Mouse (Mus musculus) intestine, postnatal 0 days (tissue): ENCODE results near the gene Aimp2. TPM values are rescaled to one million over a fixed set of nuclear protein-coding genes. Genes with fewer than 3 reads are reported as not detected.
A peak's percentile ranks its signal among the peaks of the same experiment; 100 is the strongest.

ENCODE experiments used
- ATAC-seq: fragments of 200-750 bp; cut with Nextera tagmentation; 2 replicates; pipeline ENCODE4 v1.8.0; 2017; ENCODE audit warnings: mild to moderate bottlenecking, moderate TSS enrichment, moderate library complexity
- H3K27ac ChIP-seq: fragments of 300-500 bp; sonication (generic); 2 replicates; pipeline ENCODE4 v1.5.1; 2014; ENCODE audit warnings: mild to moderate bottlenecking, low read depth, low read length, moderate library complexity
- H3K27me3 ChIP-seq: fragments of 300-500 bp; sonication (generic); replicated peaks from 2 replicates; pipeline ENCODE4 v1.6.1; 2014; ENCODE audit warnings: low read length, mixed read lengths; ENCODE audit not compliant: control insufficient read depth, insufficient read depth
- H3K36me3 ChIP-seq: fragments of 300-500 bp; sonication (generic); 2 replicates; pipeline ENCODE4 v1.6.1; 2014; ENCODE audit warnings: mild to moderate bottlenecking, moderate library complexity; ENCODE audit not compliant: control insufficient read depth, insufficient read depth
- H3K4me1 ChIP-seq: fragments of 300-500 bp; sonication (generic); replicated peaks from 2 replicates; pipeline ENCODE4 v1.6.1; 2014; ENCODE audit warnings: antibody characterized with exemption, low read length, mixed read lengths; ENCODE audit not compliant: control insufficient read depth, insufficient read depth
- H3K4me2 ChIP-seq: fragments of 300-500 bp; sonication (generic); replicated peaks from 2 replicates; pipeline ENCODE4 v1.6.1; 2014; ENCODE audit warnings: low read depth, mild to moderate bottlenecking, moderate library complexity
- H3K4me3 ChIP-seq: fragments of 300-500 bp; sonication (generic); 2 replicates; pipeline ENCODE4 v1.5.1; 2014; ENCODE audit warnings: low read depth, low read length
- H3K9ac ChIP-seq: fragments of 300-500 bp; sonication (generic); 2 replicates; pipeline ENCODE4 v1.6.1; 2014; ENCODE audit warnings: mild to moderate bottlenecking, low read depth, low read length
- H3K9me3 ChIP-seq: fragments of 300-500 bp; sonication (generic); 2 replicates; pipeline ENCODE4 v1.6.1; 2016; ENCODE audit warnings: mixed run types; ENCODE audit not compliant: control insufficient read depth
- CTCF ChIP-seq: sonication (generic); IDR thresholded peaks from 2 replicates; pipeline ENCODE4 v1.5.1; 2016; ENCODE audit warnings: low read depth, mild to moderate bottlenecking, control low read depth, antibody characterized with exemption, moderate library complexity
- WGBS: fragments of 180-500 bp; shearing (Covaris S2); extraction: QIAGEN DNeasy Blood & Tissue Kit; methylation state at CpG from one replicate; pipeline ENCODE4 v1.1.7; 2014; 5-methylcytosine and 5-hydroxymethylcytosine counted together
- polyA plus RNA-seq: library from polyadenylated mRNA; unstranded; fragments of >200 nt; fragmentation: Nextera tagmentation; extraction: Ambion mirVana; gene quantifications from 2 replicates; pipeline ENCODE4 v1.2.1, GENCODE M21; 2015

The Aimp2 gene
- polyA plus RNA-seq, 1 experiment from 2014 or later = 58.8 TPM

DNA sequence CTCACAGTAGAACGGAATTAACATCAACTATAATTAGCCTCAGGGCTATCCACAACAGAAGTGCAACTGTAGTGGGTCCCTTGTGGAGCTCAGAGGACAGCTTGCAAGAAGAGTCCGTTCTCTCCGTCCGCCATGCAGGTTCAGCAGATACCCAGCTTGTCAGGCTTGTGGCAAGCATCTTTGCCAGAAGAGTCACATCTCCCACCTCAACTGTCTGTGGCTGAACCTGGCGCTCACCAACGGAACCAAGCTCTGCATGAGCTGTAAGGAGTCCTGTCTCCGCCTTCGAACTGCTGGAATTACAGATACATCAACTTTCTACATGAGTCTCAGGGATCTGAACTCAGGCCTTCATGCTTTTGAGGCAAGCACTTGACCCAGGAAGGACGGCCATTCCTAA lies 26.5 kb upstream of the Aimp2 start:
- ATAC-seq = no peak
- TF ChIP-seq CTCF = no peak

DNA sequence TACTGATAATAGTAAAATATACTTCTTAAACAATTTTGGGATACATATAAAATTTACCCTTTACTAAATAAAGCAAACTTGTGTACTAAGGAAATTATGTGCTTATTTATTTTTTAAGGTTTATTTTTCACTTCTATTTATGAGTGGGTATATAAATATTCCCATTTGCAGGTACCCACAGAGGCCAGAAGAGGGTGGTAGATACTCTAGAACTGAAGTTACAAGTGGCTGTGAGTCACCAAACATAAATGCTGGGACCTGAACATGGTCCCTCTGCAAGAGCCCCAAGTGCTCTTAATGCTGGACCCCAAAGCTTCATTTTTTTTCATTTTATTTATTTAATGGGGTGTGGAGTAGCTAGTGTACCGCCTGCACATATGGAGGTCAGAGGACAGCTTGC lies 24.2 kb upstream of the Aimp2 start:
- Histone ChIP-seq H3K27me3 (no peaks in the 10 kb centered on the region), H3K36me3 (peaks cover 19% of the 10 kb centered on the region; the same call in 1 of the 2 replicates), H3K9ac (no peak overlapping the region), H3K4me1 (no peaks in the 10 kb centered on the region), H3K4me2 (no peak overlapping the region), H3K9me3 (no peaks in the 10 kb centered on the region), H3K27ac (no peak overlapping the region), H3K4me3 (no peak overlapping the region)
- TF ChIP-seq CTCF = peak; percentile 46
- WGBS = 83% methylated on average over 1 of the region's 1 CpGs
- no peak for ATAC-seq

More for the DNA sequence above, 26.5 kb upstream of the Aimp2 start:
- WGBS = 89% methylated on average over 9 of the region's 9 CpGs
- H3K36me3 ChIP-seq = 0 out of 2 replicates have a peak, but pooled peaks cover under 1% of the 10 kb centered on the region
- no peak overlapping the region for H3K9ac ChIP-seq
- H3K27me3 ChIP-seq = no peaks in the 10 kb centered on the region
- no peaks in the 10 kb centered on the region for H3K4me1 ChIP-seq
- no peak overlapping the region for H3K27ac ChIP-seq
- no peaks in the 10 kb centered on the region for H3K9me3 ChIP-seq
- H3K4me3 ChIP-seq = no peak overlapping the region
- H3K4me2 ChIP-seq = no peak overlapping the region

DNA sequence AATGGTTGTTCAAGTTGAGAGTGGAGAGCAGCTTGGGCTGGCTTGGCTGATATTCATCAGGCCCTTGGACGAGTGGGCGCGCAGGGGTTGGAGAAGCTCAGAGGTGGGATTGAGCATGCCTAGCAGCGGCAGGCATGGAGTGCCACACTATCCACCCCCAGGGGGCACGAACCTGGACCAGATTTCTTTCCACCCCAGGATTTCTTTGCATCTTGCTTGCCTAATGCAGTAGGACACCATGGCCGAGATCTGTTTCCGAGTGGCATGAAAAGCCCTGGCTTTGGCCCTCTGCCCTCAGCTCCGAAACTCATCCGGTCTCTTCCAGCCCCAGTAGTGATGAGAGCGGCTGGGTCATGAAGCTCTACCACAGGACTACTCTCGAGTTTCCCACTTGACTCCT lies 23.8 kb upstream of the Aimp2 start:
- Histone ChIP-seq H3K36me3 (peaks cover 19% of the 10 kb centered on the region; the same call in 1 of the 2 replicates), H3K27ac (no peak overlapping the region), H3K4me2 (no peak overlapping the region), H3K9me3 (no peaks in the 10 kb centered on the region), H3K4me1 (no peaks in the 10 kb centered on the region), H3K27me3 (no peaks in the 10 kb centered on the region), H3K9ac (no peak overlapping the region), H3K4me3 (no peak overlapping the region)
- no peak for ATAC-seq
- 88% methylated on average over 11 of the region's 11 CpGs for WGBS
- TF ChIP-seq CTCF = no peak

DNA sequence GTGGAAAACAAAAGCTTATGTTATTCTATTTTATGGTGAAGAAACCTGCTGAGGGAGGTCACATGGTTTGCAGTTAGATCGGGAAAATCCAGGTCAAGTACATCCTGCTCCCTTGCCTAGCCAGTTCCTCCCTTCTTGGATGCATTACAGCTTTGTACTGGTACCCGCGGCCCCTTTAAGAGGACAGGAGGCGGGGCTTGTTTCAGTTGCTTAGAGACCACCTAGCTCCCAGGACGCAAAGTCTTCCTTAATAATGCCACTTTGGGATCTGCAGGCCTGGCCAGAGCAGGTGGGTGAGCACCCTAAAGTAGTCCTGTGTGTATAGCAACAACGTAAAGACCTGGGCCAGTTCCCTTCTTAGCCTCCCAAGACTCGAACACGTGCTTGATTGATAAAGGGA lies 23.2 kb upstream of the Aimp2 start, which contains the start of gene Rsph10b:
Gene Rsph10b, plus strand, starts transcription at position 205 of the 400 bp plus-strand sequence.
- H3K27ac ChIP-seq = peak within 1 kb of the TSS; percentile 30
- no peak within 1 kb of the TSS for H3K4me3 ChIP-seq
- 25% methylated on average over 8 of the region's 8 CpGs for WGBS
- no peaks in the 10 kb centered on the region for H3K9me3 ChIP-seq
- no peak for TF ChIP-seq CTCF
- no peak within 1 kb of the TSS for H3K4me2 ChIP-seq
- ATAC-seq = peak; percentile 20; the same call in 1 of the 2 replicates
- H3K27me3 ChIP-seq = no peaks in the 10 kb centered on the region
- peaks cover 19% of the 10 kb centered on the region; the same call in 1 of the 2 replicates for H3K36me3 ChIP-seq
- no peaks in the 10 kb centered on the region for H3K4me1 ChIP-seq
- no peak within 1 kb of the TSS for H3K9ac ChIP-seq

DNA sequence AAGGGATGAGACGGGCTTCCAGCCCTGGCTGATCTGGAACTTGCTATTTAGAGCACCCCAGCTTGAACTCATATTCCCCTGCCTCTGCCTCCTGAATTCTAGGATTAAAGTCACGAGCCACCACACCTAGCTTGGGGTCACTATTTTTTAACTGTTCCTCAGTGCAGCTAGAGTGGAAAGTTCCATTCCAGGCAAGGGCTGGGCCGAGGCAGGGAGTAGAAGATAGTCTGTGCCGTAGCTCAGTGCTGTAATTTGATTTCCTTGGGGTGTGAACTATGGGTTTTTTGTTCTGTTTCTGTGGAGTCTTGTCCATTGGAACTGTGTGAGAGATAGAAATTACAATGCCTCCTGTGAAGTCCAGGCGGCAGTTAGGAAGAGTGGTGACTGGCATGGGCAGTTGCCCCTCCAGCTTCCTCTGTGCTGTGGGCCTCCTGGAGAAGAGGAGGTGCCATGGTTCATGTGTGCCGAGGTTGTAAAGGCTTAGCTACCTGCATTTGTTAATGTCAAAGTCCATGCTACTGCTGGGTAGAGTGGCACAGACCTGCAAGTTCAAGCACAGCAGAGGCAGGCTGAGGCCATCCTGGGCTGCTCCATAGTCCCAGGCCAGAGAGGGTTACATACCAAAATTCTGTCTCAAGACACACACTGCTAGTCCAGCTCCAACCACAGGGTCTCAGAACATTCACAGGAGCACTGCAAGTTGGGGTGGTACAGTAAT lies 22.4 kb upstream of the Aimp2 start:
- TF ChIP-seq CTCF = no peak
- peaks cover 19% of the 10 kb centered on the region; the same call in 1 of the 2 replicates for H3K36me3 ChIP-seq
- no peak overlapping the region for H3K9ac ChIP-seq
- no peak overlapping the region for H3K4me2 ChIP-seq
- H3K27ac ChIP-seq = peak overlapping the region; percentile 30
- H3K4me3 ChIP-seq = no peak overlapping the region
- no peaks in the 10 kb centered on the region for H3K4me1 ChIP-seq
- ATAC-seq = peak; percentile 93
- H3K9me3 ChIP-seq = no peaks in the 10 kb centered on the region
- no peaks in the 10 kb centered on the region for H3K27me3 ChIP-seq
- WGBS = 52% methylated on average over 6 of the region's 6 CpGs

DNA sequence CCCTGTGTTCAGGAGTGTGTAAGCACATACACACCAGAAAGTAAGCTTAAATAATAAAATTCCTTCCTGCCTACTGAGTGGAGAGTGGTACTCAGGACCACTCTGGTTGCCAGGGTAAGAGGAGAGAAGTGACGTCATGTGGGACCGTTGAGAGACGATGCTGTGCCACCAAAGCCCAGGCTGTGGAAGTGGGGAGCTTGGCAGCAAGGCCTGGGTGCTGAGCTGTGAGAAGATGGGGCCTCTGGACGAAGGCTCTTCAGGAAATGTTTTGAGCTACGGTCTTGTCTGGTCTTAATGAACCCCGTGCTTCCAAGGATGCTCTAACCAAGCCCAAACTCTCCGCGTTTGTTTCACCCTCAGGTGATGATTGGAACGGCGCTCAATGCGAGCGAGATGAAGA lies 21.0 kb upstream of the Aimp2 start:
- Histone ChIP-seq H3K9me3 (no peaks in the 10 kb centered on the region), H3K36me3 (peaks cover 29% of the 10 kb centered on the region), H3K27me3 (no peaks in the 10 kb centered on the region), H3K4me2 (no peak overlapping the region), H3K9ac (no peak overlapping the region), H3K4me1 (no peaks in the 10 kb centered on the region), H3K27ac (no peak overlapping the region), H3K4me3 (no peak overlapping the region)
- no peak for TF ChIP-seq CTCF
- ATAC-seq = no peak
- 95% methylated on average over 12 of the region's 12 CpGs for WGBS
